Mouse (Mus musculus) stomach, postnatal 0 days (tissue): ENCODE results near the gene Acss2. TPM values are rescaled to one million over a fixed set of nuclear protein-coding genes. Genes with fewer than 3 reads are reported as not detected.

Experiments used
- ATAC-seq: fragments of 200-750 bp; cut with Nextera tagmentation; 2 replicates; pipeline ENCODE4 v1.8.0; 2017; ENCODE audit not compliant: low FRiP score, low TSS enrichment
- DNase-seq: peaks from one replicate; pipeline ENCODE4 v3.0.0-alpha.2; 2016; ENCODE audit warnings: low spot score
- H3K27ac ChIP-seq: fragments of 300-500 bp; sonication (generic); replicated peaks from 2 replicates; pipeline ENCODE4 v1.5.1; 2014; ENCODE audit warnings: mild to moderate bottlenecking, control low read depth
- H3K27me3 ChIP-seq: fragments of 300-500 bp; sonication (generic); 2 replicates; pipeline ENCODE4 v1.6.1; 2014; ENCODE audit warnings: low read length; ENCODE audit not compliant: control insufficient read depth, insufficient read depth
- H3K36me3 ChIP-seq: fragments of 300-500 bp; sonication (generic); 2 replicates; pipeline ENCODE4 v1.6.1; 2014; ENCODE audit warnings: low read length, mixed read lengths; ENCODE audit not compliant: control insufficient read depth, insufficient read depth
- H3K4me1 ChIP-seq: fragments of 300-500 bp; sonication (generic); replicated peaks from 2 replicates; pipeline ENCODE4 v1.6.1; 2014; ENCODE audit warnings: antibody characterized with exemption; ENCODE audit not compliant: control insufficient read depth, insufficient read depth
- H3K4me2 ChIP-seq: fragments of 300-500 bp; sonication (generic); replicated peaks from 2 replicates; pipeline ENCODE4 v1.6.1; 2014; ENCODE audit warnings: low read depth, mild to moderate bottlenecking, control low read depth, moderate library complexity
- H3K4me3 ChIP-seq: fragments of 300-500 bp; sonication (generic); 2 replicates; pipeline ENCODE4 v1.5.1; 2014; ENCODE audit warnings: low read depth, low read length, control low read depth
- H3K9ac ChIP-seq: fragments of 300-500 bp; sonication (generic); 2 replicates; pipeline ENCODE4 v1.6.1; 2014; ENCODE audit warnings: mild to moderate bottlenecking, low read length, control low read depth, mixed read lengths
- H3K9me3 ChIP-seq: fragments of 300-500 bp; sonication (generic); 2 replicates; pipeline ENCODE4 v1.6.1; 2016; ENCODE audit warnings: low read length; ENCODE audit not compliant: control insufficient read depth
- CTCF ChIP-seq: IDR thresholded peaks from 2 replicates; pipeline ENCODE4 v1.5.1; 2016; ENCODE audit warnings: antibody characterized with exemption, low read depth, mild to moderate bottlenecking, moderate library complexity
- EP300 ChIP-seq: optimal IDR thresholded peaks from 2 replicates; pipeline ENCODE3; 2016; ENCODE audit warnings: antibody characterized with exemption
- WGBS: fragments of 180-500 bp; shearing (Covaris S2); extraction: QIAGEN DNeasy Blood & Tissue Kit; methylation state at CpG from one replicate; pipeline ENCODE4 v1.1.7; 2014; 5-methylcytosine and 5-hydroxymethylcytosine counted together
- polyA plus RNA-seq: library from polyadenylated mRNA; unstranded; fragments of >200 nt; fragmentation: Nextera tagmentation; extraction: Ambion mirVana; gene quantifications from 2 replicates; pipeline ENCODE4 v1.2.1, GENCODE M21; 2015

Acss2 gene
- polyA plus RNA-seq, 1 experiment from 2014 or later = 10.3 TPM

DNA sequence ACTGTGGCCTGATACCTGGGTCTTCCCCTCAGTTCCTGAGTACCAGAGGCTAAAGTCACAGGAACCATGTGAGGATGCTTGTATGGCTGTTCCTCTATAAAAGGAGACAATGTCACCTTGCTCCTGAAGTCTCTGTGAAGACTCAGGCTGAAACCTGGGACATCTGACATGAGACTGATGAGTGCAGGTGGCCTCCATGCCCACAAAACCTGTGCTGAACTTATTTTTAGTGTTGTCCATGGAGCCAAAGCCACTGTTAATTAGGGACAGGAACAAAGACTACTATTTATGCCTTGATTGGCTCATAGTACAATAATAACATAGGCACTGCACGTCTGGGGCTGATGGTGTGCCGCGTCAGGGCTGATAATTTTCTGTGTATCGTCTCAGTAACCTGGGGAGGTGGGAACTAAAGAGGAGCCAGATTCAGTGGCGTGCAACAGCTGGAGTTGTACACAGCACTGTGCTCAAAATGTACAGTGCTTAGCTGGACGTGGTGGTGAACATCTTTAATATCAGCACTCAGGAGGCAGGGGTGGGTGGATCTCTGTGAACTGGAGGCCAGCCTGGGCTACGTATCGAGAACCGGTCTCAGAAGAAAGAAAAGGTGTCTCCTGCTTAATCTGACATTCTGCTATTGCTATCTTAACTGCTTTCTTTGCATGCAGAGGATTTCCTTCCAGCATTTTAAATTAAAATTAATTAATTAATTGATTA lies 94.2 kb downstream of the Acss2 start:
- Histone ChIP-seq H3K4me1 (peaks cover 3% of the 10 kb centered on the region), H3K4me2 (no peak overlapping the region), H3K27ac (no peak overlapping the region), H3K9me3 (no peaks in the 10 kb centered on the region), H3K4me3 (no peak overlapping the region), H3K9ac (no peak overlapping the region), H3K27me3 (no peaks in the 10 kb centered on the region), H3K36me3 (no peaks in the 10 kb centered on the region)
- ATAC-seq (no peak), DNase-seq (no peak)
- TF ChIP-seq CTCF (no peak), EP300 (no peak)
- WGBS = 86% methylated on average over 9 of the region's 9 CpGs

DNA sequence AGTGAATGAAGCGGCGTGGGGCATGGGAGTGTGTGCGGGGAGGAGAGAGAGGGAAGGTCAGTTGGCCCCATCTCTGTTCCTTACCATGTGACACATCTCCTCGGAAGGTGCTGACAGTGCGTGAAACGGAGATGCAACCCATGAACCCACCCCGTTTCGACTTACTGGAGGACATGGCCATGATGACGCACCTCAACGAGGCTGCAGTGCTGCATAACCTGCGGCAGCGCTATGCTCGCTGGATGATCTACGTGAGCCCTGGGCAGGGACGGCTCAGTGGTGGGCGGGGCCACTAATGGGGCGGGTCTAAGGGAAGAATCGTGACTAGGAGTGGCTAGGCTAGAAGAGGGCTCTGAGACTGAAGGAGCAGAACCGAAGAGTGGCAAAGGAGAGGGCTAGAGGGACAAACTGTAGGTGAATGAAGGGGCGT lies 95.6 kb downstream of the Acss2 start:
- 6% methylated on average over 20 of the region's 20 CpGs for WGBS
- Histone ChIP-seq H3K27me3 (no peaks in the 10 kb centered on the region), H3K9me3 (no peaks in the 10 kb centered on the region), H3K36me3 (no peaks in the 10 kb centered on the region), H3K4me2 (peak overlapping the region; percentile 53), H3K9ac (no peak overlapping the region), H3K4me3 (peak overlapping the region; percentile 30), H3K4me1 (peaks cover 3% of the 10 kb centered on the region), H3K27ac (no peak overlapping the region)
- DNase-seq (peak; percentile 90), ATAC-seq (peak; percentile 95)
- TF ChIP-seq EP300 (no peak), CTCF (0 out of 2 replicates have a peak, but pooled peaks have one; percentile 2)

DNA sequence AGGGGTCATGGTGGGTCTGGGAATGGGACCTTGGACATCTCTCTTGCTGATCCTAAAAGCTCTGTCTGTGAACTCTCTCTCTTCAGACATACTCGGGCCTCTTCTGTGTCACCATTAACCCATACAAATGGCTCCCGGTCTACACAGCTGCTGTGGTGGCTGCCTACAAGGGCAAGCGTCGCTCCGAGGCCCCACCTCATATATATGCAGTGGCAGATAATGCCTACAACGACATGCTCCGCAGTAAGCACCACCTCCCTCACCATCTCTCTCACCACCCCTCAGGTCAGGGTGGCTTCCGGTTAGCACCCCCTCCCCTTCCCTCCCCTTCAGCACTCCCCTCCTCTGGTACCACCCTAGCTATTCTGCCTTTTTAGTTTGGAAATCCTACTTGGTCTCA lies 96.2 kb downstream of the Acss2 start:
- peak overlapping the region; percentile 53; the same call in 1 of the 2 replicates for H3K4me2 ChIP-seq
- H3K27me3 ChIP-seq = no peaks in the 10 kb centered on the region
- no peak overlapping the region for H3K27ac ChIP-seq
- no peak for DNase-seq
- ATAC-seq = no peak
- no peak overlapping the region for H3K9ac ChIP-seq
- no peak overlapping the region for H3K4me3 ChIP-seq
- TF ChIP-seq EP300 (no peak), CTCF (no peak)
- H3K36me3 ChIP-seq = no peaks in the 10 kb centered on the region
- H3K9me3 ChIP-seq = no peaks in the 10 kb centered on the region
- H3K4me1 ChIP-seq = peaks cover 3% of the 10 kb centered on the region
- WGBS = 68% methylated on average over 8 of the region's 8 CpGs

DNA sequence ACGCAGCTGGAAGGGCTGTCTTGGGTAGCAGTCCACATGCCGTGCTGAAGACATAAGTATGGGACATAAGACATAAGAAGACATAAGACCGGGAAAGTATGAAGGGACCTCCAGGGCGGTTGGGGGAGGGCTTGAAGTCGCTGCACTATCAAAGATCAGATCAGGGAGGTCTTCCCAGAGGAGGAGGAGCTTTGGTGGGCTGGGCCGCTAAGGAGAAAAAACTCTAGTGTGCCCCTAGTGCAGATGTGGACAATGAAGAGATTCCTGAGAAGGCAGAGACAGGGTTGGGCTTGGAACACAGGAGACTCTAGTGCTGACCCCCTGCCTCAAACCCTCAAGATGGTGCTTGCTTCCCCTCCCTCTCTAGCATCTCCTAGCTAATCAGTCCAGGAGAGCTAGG lies 99.2 kb downstream of the Acss2 start:
- 44% methylated on average over 6 of the region's 6 CpGs for WGBS
- TF ChIP-seq CTCF (no peak), EP300 (no peak)
- Histone ChIP-seq H3K9me3 (no peaks in the 10 kb centered on the region), H3K9ac (no peak overlapping the region), H3K4me1 (peaks cover 3% of the 10 kb centered on the region), H3K4me3 (no peak overlapping the region), H3K4me2 (no peak overlapping the region), H3K36me3 (no peaks in the 10 kb centered on the region), H3K27ac (no peak overlapping the region), H3K27me3 (no peaks in the 10 kb centered on the region)
- DNase-seq (no peak), ATAC-seq (no peak)

DNA sequence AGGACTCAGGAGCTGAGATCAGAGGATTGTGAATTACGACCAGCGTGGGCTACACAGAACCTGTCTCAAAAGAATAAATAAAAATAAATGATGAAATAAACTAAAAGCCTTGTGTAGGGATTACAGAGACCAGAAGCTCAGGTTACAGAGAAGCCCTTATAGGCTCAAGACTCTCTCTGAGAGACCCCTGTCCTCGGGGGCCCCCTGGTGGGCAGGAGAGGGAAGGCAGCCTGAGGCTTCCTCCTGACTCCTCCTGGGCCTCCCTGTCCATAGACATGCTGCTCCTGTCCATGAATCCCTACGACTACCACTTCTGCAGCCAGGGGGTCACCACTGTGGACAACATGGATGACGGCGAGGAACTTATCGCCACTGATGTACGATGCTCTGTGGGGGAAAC lies 102.1 kb downstream of the Acss2 start:
- peak; percentile 91 for TF ChIP-seq CTCF
- no peak for TF ChIP-seq EP300

DNA sequence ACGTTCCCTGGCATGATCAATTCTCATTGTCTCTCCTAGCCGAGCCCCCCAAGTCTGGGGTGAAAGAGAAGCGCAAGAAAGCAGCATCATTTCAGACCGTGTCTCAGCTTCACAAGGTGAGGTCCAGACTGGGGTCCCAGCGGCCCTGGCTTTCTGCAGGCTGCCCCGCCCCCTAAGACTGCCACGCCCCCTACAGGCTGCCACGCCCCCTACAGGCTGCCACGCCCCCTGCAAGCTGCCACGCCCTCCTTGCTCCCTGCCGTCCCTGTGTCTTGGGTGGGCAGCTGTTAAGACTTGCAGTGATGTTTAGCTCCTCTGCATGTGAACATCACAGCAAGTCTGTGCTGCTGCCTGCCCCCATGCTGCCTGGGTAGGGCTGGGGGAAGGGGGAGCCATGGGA lies 104.9 kb downstream of the Acss2 start:
- WGBS = 30% methylated on average over 11 of the region's 11 CpGs
- Histone ChIP-seq H3K4me3 (no peak overlapping the region), H3K27ac (no peak overlapping the region)

More for the DNA sequence above, 102.1 kb downstream of the Acss2 start:
- Histone ChIP-seq H3K27ac (no peak overlapping the region), H3K4me3 (no peak overlapping the region), H3K4me1 (no peaks in the 10 kb centered on the region), H3K9me3 (no peaks in the 10 kb centered on the region), H3K36me3 (no peaks in the 10 kb centered on the region), H3K27me3 (no peaks in the 10 kb centered on the region), H3K9ac (no peak overlapping the region), H3K4me2 (no peak overlapping the region)
- 22% methylated on average over 8 of the region's 8 CpGs for WGBS
- ATAC-seq (peak; percentile 71; the same call in 1 of the 2 replicates), DNase-seq (peak; percentile 89)

More for the DNA sequence above, 104.9 kb downstream of the Acss2 start:
- Histone ChIP-seq H3K4me2 (no peak overlapping the region), H3K36me3 (no peaks in the 10 kb centered on the region), H3K27me3 (no peaks in the 10 kb centered on the region), H3K4me1 (no peaks in the 10 kb centered on the region), H3K9ac (no peak overlapping the region), H3K9me3 (no peaks in the 10 kb centered on the region)
- TF ChIP-seq CTCF (no peak; the same call in 1 of the 2 replicates), EP300 (no peak)
- ATAC-seq (no peak), DNase-seq (no peak)
